Mouse (Mus musculus) hematopoietic stem cell, adult 5-6 weeks (primary cell): ENCODE data around the gene Dcaf12l1. TPM values are rescaled to one million over a fixed set of nuclear protein-coding genes. Genes with fewer than 3 reads are reported as not detected.
"Not testable (repeated sequence)": the region's sequence is repeated elsewhere in the genome, so short reads cannot be mapped to it uniquely, and the experiment has no call there.

Experiments
- ATAC-seq, 2 experiments: fragments of 125-278 bp in 1 of 2; replicated peaks in 1 of 2; 2 replicates each; pipeline ENCODE4 v1.8.0; 2016 to 2017; ENCODE audit warnings: inconsistent platforms in 2 of 2, mild to moderate bottlenecking in 2 of 2, moderate number of reproducible peaks in 2 of 2, low read depth in 1 of 2, moderate TSS enrichment in 1 of 2; ENCODE audit not compliant: low FRiP score in 2 of 2, poor library complexity in 2 of 2, severe bottlenecking in 2 of 2, insufficient read depth in 1 of 2, low TSS enrichment in 1 of 2
- total RNA-seq: library from RNA; stranded (forward); fragments of 172-1452, 232-1000 nt; gene quantifications from 2 replicates; pipeline ENCODE4 v1.2.3, GENCODE M21; 2017

Gene Dcaf12l1
- 5.9 and 8.1 TPM in 2 replicates for total RNA-seq

DNA sequence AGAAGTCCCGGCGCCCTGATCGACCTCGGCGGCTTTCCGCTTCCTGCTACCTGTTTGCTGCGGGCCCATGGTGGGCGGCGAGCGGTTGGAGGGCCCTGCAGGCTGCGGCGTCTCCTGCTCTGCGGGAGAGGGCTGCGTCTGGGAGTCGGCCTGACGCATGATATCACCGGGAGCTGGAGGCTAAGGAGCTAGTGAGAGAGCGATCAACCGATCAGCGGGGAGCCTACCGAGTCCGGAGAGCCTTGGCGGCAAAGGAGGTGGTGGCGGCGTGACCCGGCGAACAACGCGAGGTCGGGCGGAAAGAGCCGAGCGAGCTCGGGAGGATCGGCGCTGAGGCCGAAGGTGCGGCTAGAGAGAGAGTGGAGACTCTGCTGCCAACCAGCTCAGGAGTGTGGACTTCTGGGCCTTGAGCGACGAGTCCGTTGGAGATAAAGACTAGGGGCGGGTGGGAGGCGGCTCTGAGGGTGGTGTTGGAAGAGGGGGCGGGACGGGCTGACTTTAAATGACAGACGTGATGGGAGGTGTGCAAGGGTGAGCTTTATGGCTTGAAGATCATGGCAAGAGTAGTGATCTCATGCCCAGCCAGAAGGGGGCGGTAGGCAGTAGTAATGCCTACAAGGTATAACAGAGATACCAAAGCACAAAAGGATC lies at the start of gene Dcaf12l1:
Dcaf12l1 (minus strand) TSS at position 437 of the 651 bp plus-strand sequence.
- peak; percentile 96 to 98 for ATAC-seq

DNA sequence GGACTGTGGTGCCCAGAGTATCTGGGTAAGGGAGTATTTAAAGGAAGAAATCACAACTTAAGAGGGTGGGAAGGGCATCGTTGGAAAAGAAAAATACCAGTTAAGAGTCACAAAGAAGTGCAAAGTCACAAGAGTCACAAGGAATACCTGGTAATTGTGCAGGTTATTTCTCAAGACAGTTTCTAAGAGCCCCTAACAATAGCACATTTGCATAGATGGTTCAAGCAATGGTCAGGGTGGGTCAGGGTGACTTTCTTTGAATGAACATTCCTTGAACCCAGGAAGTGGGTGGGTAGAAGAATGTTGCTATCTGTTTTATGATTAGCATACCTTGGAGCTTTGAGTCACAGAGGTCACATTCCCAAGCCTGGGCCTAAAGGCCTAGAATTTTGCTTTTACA lies 19.4 kb upstream of the Dcaf12l1 start:
- not testable (repeated sequence) for ATAC-seq

DNA sequence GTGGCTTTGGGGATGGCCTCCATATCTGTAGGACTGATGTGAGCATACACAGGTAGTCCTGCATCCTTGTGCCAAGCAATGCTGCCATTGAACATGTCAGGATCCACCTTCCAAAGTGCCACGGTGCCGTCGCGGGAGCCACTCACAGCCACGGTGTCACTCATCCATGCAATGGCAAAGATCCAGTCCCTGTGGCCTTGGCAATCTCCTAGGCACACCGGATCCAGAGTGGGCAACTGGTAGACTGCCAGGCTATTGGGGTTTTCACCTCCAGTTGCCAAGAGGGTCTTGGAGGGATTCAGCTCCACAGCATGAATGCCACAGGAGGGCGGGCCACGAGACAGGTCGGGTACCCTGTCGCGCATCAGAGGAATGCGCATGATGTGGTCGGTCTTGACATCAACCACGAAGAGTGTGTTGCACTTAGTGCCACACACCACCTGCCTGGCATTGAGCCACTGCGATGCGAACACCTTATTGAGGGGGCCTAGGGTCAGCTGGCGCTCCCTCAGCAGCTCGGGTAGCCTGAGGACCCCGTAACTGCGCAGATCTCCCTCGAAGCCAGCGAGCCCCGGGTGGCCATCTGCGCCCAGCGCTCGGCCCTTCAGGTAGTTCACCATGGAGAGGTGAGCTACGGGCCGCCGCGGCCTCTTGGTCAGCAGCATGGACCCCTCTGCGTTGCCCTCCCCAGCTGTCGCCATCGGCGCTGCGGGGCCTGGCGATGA lies 799 bp downstream of the Dcaf12l1 start:
- ATAC-seq = peak in 1 of 2 experiments; percentile 29; a peak in 1 of 4 replicates
